8 mouse cellular contexts compared by ENCODE assay signal in genomic region chr3:134330943-134331342, GRCm38 (mm10).
DNase-seq lines count a peak whose midpoint lies in the region; ATAC-seq and TF ChIP-seq lines count a peak whose summit lies in the region.

No protein-coding gene starts in this region.

- H3K4me3 ChIP-seq in lung, embryonic 14.5 days (ENCODE audit: low read depth, low read length): no peak overlapping the region
- H3K4me3 ChIP-seq in intestine, embryonic 14.5 days (ENCODE audit: low read depth, low read length): peak overlapping the region; percentile 4; the same call in 1 of the 2 replicates
- no peak overlapping the region for H3K4me3 ChIP-seq in lung, adult 2 months (replicated peaks; ENCODE audit: extremely low read depth, low read depth, low read length)

- H3K9ac ChIP-seq in lung, embryonic 14.5 days: no peak overlapping the region
- H3K9ac ChIP-seq in intestine, embryonic 14.5 days (ENCODE audit: low read length): no peak overlapping the region

- WGBS in lung, embryonic 14.5 days: 42% methylated on average over 11 of the region's 11 CpGs
- WGBS in intestine, embryonic 14.5 days: 39% methylated on average over 11 of the region's 11 CpGs
- 43% methylated on average over 11 of the region's 11 CpGs for WGBS in lung, adult 2 months

- H3K27me3 ChIP-seq in lung, embryonic 14.5 days (ENCODE audit: insufficient read depth, low read length): no peaks in the 10 kb centered on the region
- H3K27me3 ChIP-seq in intestine, embryonic 14.5 days (replicated peaks; ENCODE audit: control insufficient read depth, insufficient read depth, low read length): no peaks in the 10 kb centered on the region

- ATAC-seq in lung, embryonic 14.5 days (ENCODE audit: insufficient read depth): no peak
- no peak for ATAC-seq in intestine, embryonic 14.5 days (replicated peaks; ENCODE audit: low FRiP score, low TSS enrichment, low read depth)

- no peak overlapping the region for H3K27ac ChIP-seq in lung, embryonic 14.5 days (ENCODE audit: low read depth)
- H3K27ac ChIP-seq in intestine, embryonic 14.5 days (ENCODE audit: low read depth): no peak overlapping the region

- peak; percentile 41 for DNase-seq in embryo, embryonic 10 days (ENCODE audit: low spot score)
- no peak for DNase-seq in embryo, embryonic 9.5 days (ENCODE audit: extremely low spot score)
- peak; percentile 5 for DNase-seq in lung, embryonic 14.5 days
- DNase-seq in lung, postnatal 14 days: no peak
- no peak for DNase-seq in intestine, embryonic 14.5 days (ENCODE audit: low spot score)
- DNase-seq in retina, postnatal 1 day: peak; percentile 75
- DNase-seq in adrenal gland, adult 8-10 months: no peak
- no peak for DNase-seq in lung, adult 2 months

- peaks cover 3% of the 10 kb centered on the region; the same call in 1 of the 2 replicates for H3K9me3 ChIP-seq in lung, embryonic 14.5 days (ENCODE audit: low read depth, low read length)
- no peaks in the 10 kb centered on the region for H3K9me3 ChIP-seq in intestine, embryonic 14.5 days (ENCODE audit: control insufficient read depth, low read length)

- H3K4me1 ChIP-seq in lung, embryonic 14.5 days (ENCODE audit: insufficient read depth): no peaks in the 10 kb centered on the region
- H3K4me1 ChIP-seq in intestine, embryonic 14.5 days (replicated peaks; ENCODE audit: control insufficient read depth, insufficient read depth, low read length): peaks cover 3% of the 10 kb centered on the region; the same call in 1 of the 2 replicates
- no peaks in the 10 kb centered on the region for H3K4me1 ChIP-seq in lung, adult 2 months (ENCODE audit: control insufficient read depth, insufficient read depth, low read length)

- TF ChIP-seq CTCF in lung, embryonic 14.5 days (IDR thresholded peaks at IDR 0.05; ENCODE audit: low read depth): no peak
- no peak for TF ChIP-seq CTCF in lung, adult 2 months (IDR thresholded peaks at IDR 0.05; ENCODE audit: insufficient read depth, low read length)

- peak overlapping the region; percentile 42 for H3K4me2 ChIP-seq in lung, embryonic 14.5 days
- peak overlapping the region; percentile 44 for H3K4me2 ChIP-seq in intestine, embryonic 14.5 days (ENCODE audit: low read length)

- H3K36me3 ChIP-seq in lung, embryonic 14.5 days (ENCODE audit: insufficient read depth): no peaks in the 10 kb centered on the region
- no peaks in the 10 kb centered on the region for H3K36me3 ChIP-seq in intestine, embryonic 14.5 days (ENCODE audit: control insufficient read depth, insufficient read depth, low read length)

- TF ChIP-seq POLR2A in lung, adult 2 months (IDR thresholded peaks at IDR 0.05; ENCODE audit: borderline replicate concordance, extremely low read depth, low read depth, low read length): no peak

Comparison
In these comparisons a context has a peak if more than half of its experiments do, and no peak if none do; other contexts are left out.
1. DNase-seq: peak in embryo, embryonic 10 days (single experiment), lung, embryonic 14.5 days (single experiment) and retina, postnatal 1 day (single experiment); none in embryo, embryonic 9.5 days (single experiment), lung, postnatal 14 days (single experiment), intestine, embryonic 14.5 days (single experiment), adrenal gland, adult 8-10 months (single experiment) and lung, adult 2 months (single experiment).